Mouse (Mus musculus) spleen, adult 18-20 months (tissue): ENCODE measurements around the gene Cbr4.

Source experiments
- DNase-seq, 2 experiments: peaks; one replicate each; pipeline ENCODE4 v3.0.0; 2022; ENCODE audit warnings: mixed read lengths in 2 of 2

Gene Cbr4

GRCm38 (mm10) chr8:61497110-61497509 lies 9.6 kb downstream of the Cbr4 start:
- DNase-seq, result no peak

GRCm38 (mm10) chr8:61499035-61499434 lies 11.5 kb downstream of the Cbr4 start:
- no peak for DNase-seq

GRCm38 (mm10) chr8:61500914-61501313 lies 13.4 kb downstream of the Cbr4 start:
- DNase-seq, result no peak

- no peak for DNase-seq
These were observed 14.7 kb downstream of the Cbr4 start for GRCm38 (mm10) chr8:61502277-61502676.

GRCm38 (mm10) chr8:61515110-61515930 lies 27.8 kb downstream of the Cbr4 start:
- DNase-seq, result no peak

- peak; percentile 27 to 68 for DNase-seq
These were observed 28.6 kb downstream of the Cbr4 start for GRCm38 (mm10) chr8:61515931-61516744.

GRCm38 (mm10) chr8:61516745-61517501 lies 29.4 kb downstream of the Cbr4 start:
- no peak for DNase-seq

- DNase-seq, result no peak
These were observed 30.1 kb downstream of the Cbr4 start for GRCm38 (mm10) chr8:61517502-61518185.

- DNase-seq, result peak in 1 of 2 experiments; percentile 9
These were observed 34.6 kb downstream of the Cbr4 start for GRCm38 (mm10) chr8:61522132-61522531.

GRCm38 (mm10) chr8:61527037-61527436 lies 39.5 kb downstream of the Cbr4 start:
- no peak for DNase-seq

GRCm38 (mm10) chr8:61528197-61528596 lies 40.7 kb downstream of the Cbr4 start:
- DNase-seq, result no peak

GRCm38 (mm10) chr8:61528642-61529041 lies 41.1 kb downstream of the Cbr4 start:
- no peak for DNase-seq

- DNase-seq, result no peak
These were observed 44.6 kb downstream of the Cbr4 start for GRCm38 (mm10) chr8:61531944-61532795.

GRCm38 (mm10) chr8:61532831-61533230 lies 45.3 kb downstream of the Cbr4 start:
- DNase-seq, result no peak

GRCm38 (mm10) chr8:61533356-61533926 lies 45.9 kb downstream of the Cbr4 start:
- DNase-seq, result no peak

- DNase-seq, result no peak
These were observed 47.9 kb downstream of the Cbr4 start for GRCm38 (mm10) chr8:61535472-61535871.

GRCm38 (mm10) chr8:61537471-61537870 lies 49.9 kb downstream of the Cbr4 start:
- no peak for DNase-seq

- peak; percentile 46 to 77 for DNase-seq
These were observed 52.4 kb downstream of the Cbr4 start for GRCm38 (mm10) chr8:61539828-61540500.

GRCm38 (mm10) chr8:61549585-61549984 lies 62.1 kb downstream of the Cbr4 start:
- no peak for DNase-seq

- DNase-seq, result no peak
These were observed 62.6 kb downstream of the Cbr4 start for GRCm38 (mm10) chr8:61550006-61550748.
